Mouse (Mus musculus): ENCODE measurements at regions not wholly inside any gene's neighbourhood (a gene's known extent, or its start where the extent isn't known, plus 50 kb on each side); places are given as distances from the start of the nearest gene placed in this dataset.

DNA sequence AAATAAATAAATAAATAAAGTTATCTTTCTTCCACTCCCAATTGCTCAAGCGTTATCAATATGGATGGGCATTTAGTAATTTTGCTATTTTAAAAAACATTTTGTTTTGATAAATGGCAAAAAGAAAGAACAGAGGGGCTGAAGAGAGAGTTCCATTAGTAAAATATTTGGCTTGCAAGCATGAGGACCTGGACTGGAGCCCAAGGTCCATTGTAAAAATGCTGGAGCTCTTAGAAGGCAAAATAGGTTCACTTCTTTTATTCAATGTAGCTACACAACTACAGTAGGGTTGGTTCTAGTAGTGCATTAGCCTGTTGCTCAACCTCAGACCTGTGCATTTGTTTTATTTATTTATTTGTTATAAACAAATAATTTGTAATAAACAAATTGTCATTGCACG is 102.8 kb downstream of the Sucnr1 start:
- TF ChIP-seq CTCF (IDR thresholded peaks at IDR 0.05; ENCODE audit: borderline replicate concordance, insufficient read depth, low read depth, low read length), result no peak
- no peak for TF ChIP-seq POLR2A (IDR thresholded peaks at IDR 0.05; ENCODE audit: borderline replicate concordance, insufficient read depth, low read length)
